Mouse (Mus musculus) ES-Bruce4 (cell line): ENCODE measurements around the gene Cdca7.

ENCODE experiments used
- CTCF ChIP-seq: IDR thresholded peaks from one replicate; pipeline ENCODE4 v1.8.1; 2011; ENCODE audit warnings: low read depth, low read length
- EP300 ChIP-seq: IDR thresholded peaks from 2 replicates; pipeline ENCODE4 v1.6.1; 2011; ENCODE audit warnings: low read depth, low read length; ENCODE audit not compliant: insufficient read depth
- POLR2A ChIP-seq: IDR thresholded peaks from one replicate; pipeline ENCODE4 v1.8.1; 2011; ENCODE audit warnings: low read length; ENCODE audit not compliant: insufficient read depth

DNA sequence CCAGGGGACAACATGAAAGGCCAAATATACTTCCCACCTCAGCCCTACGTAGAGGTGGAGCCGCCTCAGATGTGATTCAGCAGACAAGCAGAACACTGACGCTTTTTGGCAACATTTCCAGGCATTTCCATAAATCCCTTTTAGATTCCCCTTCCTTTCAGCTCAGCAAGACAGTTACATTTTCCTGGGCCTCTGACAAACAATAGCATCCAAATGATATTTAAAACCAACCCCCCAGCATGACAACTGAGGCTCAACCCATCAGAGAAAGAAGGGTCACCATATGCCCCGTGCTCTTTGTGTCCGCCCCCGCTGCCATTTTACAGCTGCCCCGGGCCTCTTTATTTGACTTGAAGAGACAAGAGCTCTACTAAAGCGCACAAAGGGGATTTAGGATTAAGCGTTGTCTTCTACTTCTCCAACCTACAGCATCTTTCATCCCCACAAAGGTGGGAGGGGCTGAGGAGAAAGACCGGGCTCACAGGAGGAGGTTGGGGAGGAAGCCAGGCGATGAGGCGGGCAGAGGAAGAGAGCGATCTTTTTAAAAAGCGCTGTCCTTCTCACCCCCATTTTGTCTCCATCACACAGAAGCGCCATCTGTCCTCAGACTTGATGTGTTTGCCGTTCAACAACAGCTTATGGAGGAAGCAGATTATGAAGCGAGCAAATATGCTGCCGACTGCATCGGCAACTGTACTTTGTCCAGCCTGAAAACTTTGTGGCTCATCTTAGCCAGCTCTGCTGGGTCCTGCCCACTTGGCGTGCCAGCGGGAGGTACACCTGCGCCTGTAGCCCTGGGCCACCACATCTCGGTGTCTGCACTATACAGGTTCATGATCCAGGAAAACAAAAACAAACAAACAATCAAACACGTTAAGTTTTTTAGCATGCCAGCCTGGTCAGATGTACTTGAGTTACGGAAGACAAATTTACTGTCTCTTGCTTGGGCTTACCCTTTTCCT, 53.7 kb downstream of the Cdca7 start:
- TF ChIP-seq POLR2A (no peak), CTCF (no peak), EP300 (no peak)
